Mouse (Mus musculus): Measurements from ENCODE around the gene Smurf1.

GRCm38 (mm10) chr5:144919790-144920189 lies 45.9 kb downstream of the Smurf1 start:
- TF ChIP-seq CTCF (IDR thresholded peaks at IDR 0.05; ENCODE audit: low read depth) (no peak), EP300 (optimal IDR thresholded peaks at IDR 0.05) (no peak)
